Mouse (Mus musculus) frontal cortex, postnatal 14 days (tissue): ENCODE results near the gene Klhdc7a.

Source experiments
- DNase-seq, 2 experiments: peaks; one replicate each; pipeline ENCODE4 v3.0.0; 2022; ENCODE audit warnings: low spot score in 2 of 2

The Klhdc7a gene

GRCm38 (mm10) chr4:139960086-139960713 is 7.6 kb downstream of the Klhdc7a start:
- DNase-seq = no peak

DNA sequence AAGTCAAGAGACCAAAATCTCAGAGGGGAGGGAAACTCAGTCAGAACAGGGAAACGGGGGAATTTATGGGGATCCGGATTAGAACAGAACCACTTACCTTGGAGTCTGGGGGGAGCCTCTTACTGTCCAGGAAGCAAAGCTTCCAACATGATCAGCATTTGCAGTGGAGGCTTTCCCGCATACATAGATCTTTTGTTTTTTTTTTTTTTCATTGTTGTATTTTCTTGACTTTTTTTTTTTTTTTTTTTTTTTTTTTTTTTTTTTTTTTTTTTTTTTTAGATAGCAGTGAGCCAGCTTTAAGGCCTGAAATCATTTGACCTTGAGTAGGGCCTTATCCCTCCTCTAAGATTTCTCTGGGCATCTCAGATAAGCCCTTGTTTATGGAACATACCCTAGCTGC is 8.6 kb downstream of the Klhdc7a start:
- no peak for DNase-seq

DNA sequence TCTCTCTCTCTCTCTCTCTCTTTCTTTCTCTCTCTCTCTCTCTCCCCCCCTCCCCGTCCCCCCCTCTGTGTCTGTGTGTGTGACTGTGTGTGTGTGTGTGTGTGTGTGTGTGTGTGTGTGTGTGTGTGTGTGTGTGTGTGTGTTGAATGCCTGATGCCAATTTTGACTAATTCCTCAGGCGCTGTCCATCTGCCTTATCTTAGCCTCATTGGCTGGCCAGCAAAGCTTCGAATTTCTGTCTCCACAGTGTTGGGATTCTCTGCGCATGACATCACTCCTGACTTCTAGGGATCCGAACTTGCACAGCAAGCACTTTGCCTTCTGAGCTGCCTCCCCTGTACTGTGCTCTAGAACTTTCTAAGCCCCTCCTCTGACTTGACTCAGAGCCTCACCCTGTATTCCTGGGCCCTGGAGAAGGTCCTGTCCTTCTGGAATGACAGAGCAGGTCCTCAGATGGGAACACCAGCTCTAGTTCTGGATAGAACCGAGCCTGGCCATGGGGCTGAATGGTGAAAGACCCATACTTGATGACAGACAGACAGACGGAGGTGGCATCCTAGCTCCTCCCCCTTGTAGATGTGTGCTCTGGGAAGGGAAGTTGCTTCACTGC is 16.8 kb downstream of the Klhdc7a start:
- DNase-seq = no peak

- DNase-seq = no peak
Measured at GRCm38 (mm10) chr4:139950431-139950848, 17.4 kb downstream of the Klhdc7a start.

DNA sequence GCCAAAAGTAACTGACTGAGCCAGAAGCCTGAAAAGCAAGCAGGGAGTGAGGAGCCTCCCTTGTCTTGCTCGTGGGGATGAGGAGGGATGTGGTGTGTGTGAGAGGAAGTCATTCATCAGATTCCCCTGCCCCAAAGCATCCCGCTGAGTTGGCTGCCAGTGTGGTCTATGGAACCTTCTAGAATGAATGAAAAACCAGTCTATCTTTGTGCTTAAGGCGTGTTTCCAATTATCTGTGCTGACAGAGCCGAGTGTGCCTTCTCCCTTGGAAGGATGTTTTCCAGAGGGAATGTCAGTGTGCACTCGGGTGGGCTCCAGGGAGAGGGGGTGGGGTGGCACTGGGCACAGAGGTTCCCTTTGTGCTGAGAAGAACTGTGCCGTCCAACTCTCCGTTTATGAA is 19.2 kb downstream of the Klhdc7a start:
- DNase-seq = no peak

GRCm38 (mm10) chr4:139947341-139947740 is 20.5 kb downstream of the Klhdc7a start:
- no peak for DNase-seq

GRCm38 (mm10) chr4:139941831-139942230 is 26.0 kb downstream of the Klhdc7a start:
- no peak for DNase-seq

DNA sequence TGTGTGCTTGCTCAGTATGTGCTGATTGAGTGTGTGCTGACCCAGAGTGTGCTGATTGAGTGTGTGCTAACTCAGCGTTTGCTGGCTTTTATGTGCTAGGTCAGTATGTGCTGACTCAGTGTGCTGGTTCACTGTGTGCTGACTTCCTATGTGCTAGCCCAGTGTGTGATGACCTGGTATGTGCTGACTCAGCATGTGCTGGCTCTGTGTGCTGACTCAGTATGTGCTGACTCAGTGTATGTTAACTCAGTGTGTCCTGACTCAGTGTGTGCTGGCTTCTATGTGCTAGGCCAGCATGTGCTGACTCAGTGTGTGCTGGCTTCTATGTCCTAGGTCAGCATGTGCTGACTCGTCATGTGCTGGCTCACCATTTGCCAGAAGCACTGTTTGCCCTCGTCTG is 32.3 kb downstream of the Klhdc7a start:
- no peak for DNase-seq

DNA sequence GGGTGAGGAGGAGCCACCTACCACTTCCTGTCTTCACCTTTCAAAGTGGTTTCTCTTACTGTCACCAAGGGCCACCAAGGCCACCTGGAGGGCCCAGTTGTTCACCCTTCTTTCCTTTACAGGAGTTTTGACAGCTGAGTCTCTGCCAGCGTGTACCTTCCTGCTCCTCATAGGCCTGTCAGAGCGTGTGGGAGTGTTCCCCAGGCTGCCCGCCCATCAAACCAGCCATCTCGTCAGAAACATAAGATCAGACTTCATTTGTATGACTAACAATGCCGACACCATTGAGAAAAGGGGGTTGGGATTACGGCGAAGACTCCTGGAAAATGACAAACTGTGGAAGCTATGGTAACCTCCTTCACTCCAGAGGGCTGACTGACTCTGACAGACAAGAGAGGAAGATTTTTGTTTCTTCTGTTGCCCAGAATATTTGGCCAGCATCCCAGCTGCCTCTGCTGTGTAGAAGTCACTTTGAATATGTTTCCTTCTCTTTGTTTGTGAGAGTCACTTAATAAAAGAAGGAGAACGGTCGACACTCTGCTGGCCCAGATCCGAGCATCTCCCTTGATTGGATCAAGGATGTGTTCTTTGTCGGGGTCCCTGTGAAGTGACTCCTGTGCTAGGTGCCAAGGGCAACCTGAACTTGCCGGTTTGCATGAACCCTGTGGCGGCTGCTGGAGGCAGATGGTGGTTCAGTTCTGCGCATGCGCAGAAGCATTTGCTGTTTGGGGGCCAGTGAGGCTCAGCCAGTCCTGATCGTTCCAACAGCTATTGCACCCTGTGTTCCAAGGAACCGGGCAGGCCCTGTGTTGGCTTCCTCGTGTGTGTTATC is 34.6 kb downstream of the Klhdc7a start:
- DNase-seq = peak; percentile 44 to 47

DNA sequence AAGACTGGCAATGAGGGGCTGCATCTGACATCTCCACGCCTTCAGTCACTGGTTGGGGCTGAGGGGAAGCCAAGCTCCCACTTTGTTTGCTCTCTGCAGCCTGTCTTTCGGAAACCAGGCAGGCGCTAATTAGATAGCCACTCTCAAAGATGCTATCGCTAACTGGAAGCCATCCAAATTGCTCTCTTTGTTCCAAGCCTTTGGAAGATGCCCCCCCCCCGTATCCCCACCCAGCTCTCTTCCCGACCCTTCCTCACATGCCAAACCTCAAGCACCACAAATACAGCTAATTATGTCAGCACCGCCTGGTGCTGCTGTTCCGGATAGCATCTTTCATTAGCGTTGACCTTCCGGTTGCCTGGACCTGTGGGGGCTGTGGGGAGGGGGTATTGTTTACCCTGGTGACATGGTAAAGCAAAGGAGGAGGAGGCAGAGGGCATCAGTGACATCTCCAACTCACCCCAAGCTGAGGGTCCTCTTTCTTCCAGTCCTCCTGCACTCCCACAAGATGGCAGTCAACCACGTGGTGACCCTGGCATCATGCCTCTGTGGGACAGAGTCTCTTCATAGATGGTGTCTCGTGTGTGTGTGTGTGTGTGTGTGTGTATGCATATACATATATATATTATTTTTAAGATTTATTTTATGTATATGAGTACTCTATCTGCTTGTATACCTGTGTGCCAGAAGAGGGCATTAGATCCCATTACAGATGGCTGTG is 35.9 kb downstream of the Klhdc7a start:
- DNase-seq = no peak

DNA sequence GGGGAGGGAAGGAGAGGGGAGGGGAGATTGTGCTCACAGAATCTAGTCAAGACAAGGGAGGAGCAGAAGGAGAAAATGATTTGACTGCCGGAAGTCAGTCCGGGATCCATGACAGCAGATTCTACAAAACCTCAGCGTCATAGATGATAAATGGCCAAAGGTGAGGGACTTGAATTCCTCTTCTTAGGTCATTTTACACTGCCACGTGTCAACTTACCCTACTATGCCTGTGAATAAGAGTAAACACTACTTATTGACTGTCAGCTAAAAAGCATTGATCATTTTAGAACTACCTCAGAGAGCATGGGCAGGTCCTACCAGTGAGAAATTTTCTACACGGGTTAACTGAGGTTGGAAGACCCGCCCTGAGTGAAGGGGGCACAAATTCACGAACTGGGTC is 36.9 kb downstream of the Klhdc7a start:
- DNase-seq = no peak

GRCm38 (mm10) chr4:139926161-139926561 is 41.7 kb downstream of the Klhdc7a start:
- peak; percentile 55 to 62 for DNase-seq

GRCm38 (mm10) chr4:139925275-139926160 is 42.3 kb downstream of the Klhdc7a start:
- DNase-seq = no peak

DNA sequence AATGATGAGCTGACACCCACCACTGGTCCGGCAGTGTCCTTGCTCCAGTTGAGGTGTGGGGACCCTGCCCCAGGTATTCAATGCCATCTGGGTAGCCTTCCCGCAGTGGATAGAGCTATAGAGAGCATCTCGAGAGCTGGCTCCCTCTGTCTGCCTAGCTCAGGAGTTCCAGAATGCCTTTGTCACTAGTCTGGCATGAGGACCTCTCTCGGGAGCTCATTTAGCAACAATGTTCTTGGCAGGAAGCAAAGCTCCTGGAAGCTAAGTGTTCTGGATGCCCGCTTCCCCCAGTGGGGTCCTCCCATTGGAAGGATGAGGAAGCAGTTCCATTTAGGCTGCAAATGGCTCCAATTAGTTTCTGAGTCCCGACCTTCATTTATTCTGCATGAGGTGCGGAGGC is 51.1 kb downstream of the Klhdc7a start:
- no peak for DNase-seq
